ENCODE assay signal across 8 mouse cellular contexts in genomic region chr3:121171243-121171871, GRCm38 (mm10). TPM values are rescaled to one million over a fixed set of nuclear protein-coding genes. Genes with fewer than 3 reads are reported as not detected.
DNase-seq lines count a peak whose midpoint lies in the region; ATAC-seq and TF ChIP-seq lines count a peak whose summit lies in the region.

Gene Rwdd3, minus strand, starts transcription at chr3:121171695.

- peak within 1 kb of the TSS; percentile 85 for H3K9ac ChIP-seq in heart, embryonic 13.5 days
- H3K9ac ChIP-seq in liver, embryonic 12.5 days = peak within 1 kb of the TSS; percentile 81
- peak within 1 kb of the TSS; percentile 73 for H3K9ac ChIP-seq in stomach, embryonic 15.5 days

- peak; percentile 95 for TF ChIP-seq CTCF in C2C12 (IDR thresholded peaks at IDR 0.05; ENCODE audit: control insufficient read depth, insufficient read depth, insufficient read length)
- peak; percentile 70 for TF ChIP-seq CTCF in brain, embryonic 14.5 days (IDR thresholded peaks at IDR 0.05; ENCODE audit: borderline replicate concordance, extremely low read depth, insufficient read depth, insufficient read length)

- under 1% methylated on average over 40 of the region's 40 CpGs for WGBS in heart, embryonic 13.5 days
- WGBS in liver, embryonic 12.5 days (ENCODE audit: insufficient replicate concordance) = under 1% methylated on average over 40 of the region's 40 CpGs
- under 1% methylated on average over 40 of the region's 40 CpGs for WGBS in stomach, embryonic 15.5 days

- DNase-seq in brain, embryonic 14.5 days (ENCODE audit: low read depth) = peak; percentile 94
- DNase-seq in kidney, postnatal 10 days = peak; percentile 94
- peak; percentile 90 to 93 for DNase-seq in natural killer cell, adult 2 months (ENCODE audit: low spot score in 2 of 2)

- H3K4me1 ChIP-seq in erythroblast, embryonic 14.5 days (ENCODE audit: control insufficient read depth) = peaks cover 44% of the 10 kb centered on the region
- peaks cover 14% of the 10 kb centered on the region for H3K4me1 ChIP-seq in heart, embryonic 13.5 days
- H3K4me1 ChIP-seq in liver, embryonic 12.5 days = peaks cover 47% of the 10 kb centered on the region
- peaks cover 5% of the 10 kb centered on the region; the same call in 1 of the 2 replicates for H3K4me1 ChIP-seq in stomach, embryonic 15.5 days

- no peaks in the 10 kb centered on the region for H3K27me3 ChIP-seq in C2C12 (ENCODE audit: control insufficient read depth, insufficient read depth, insufficient read length)
- no peaks in the 10 kb centered on the region for H3K27me3 ChIP-seq in erythroblast, embryonic 14.5 days (ENCODE audit: control insufficient read depth)
- no peaks in the 10 kb centered on the region for H3K27me3 ChIP-seq in heart, embryonic 13.5 days (replicated peaks)
- H3K27me3 ChIP-seq in liver, embryonic 12.5 days (replicated peaks) = no peaks in the 10 kb centered on the region
- H3K27me3 ChIP-seq in stomach, embryonic 15.5 days (replicated peaks) = no peaks in the 10 kb centered on the region

- peak within 1 kb of the TSS; percentile 88 for H3K4me2 ChIP-seq in heart, embryonic 13.5 days
- peak within 1 kb of the TSS; percentile 91 for H3K4me2 ChIP-seq in liver, embryonic 12.5 days
- H3K4me2 ChIP-seq in stomach, embryonic 15.5 days = peak within 1 kb of the TSS; percentile 80

- H3ac ChIP-seq in C2C12 (ENCODE audit: control insufficient read depth, insufficient read length, low read depth) = peak within 1 kb of the TSS; percentile 65

- ATAC-seq in heart, embryonic 13.5 days (ENCODE audit: extremely low read depth, insufficient number of reproducible peaks, low FRiP score, low TSS enrichment) = peak; percentile 79
- ATAC-seq in liver, embryonic 12.5 days = peak; percentile 93
- ATAC-seq in stomach, embryonic 15.5 days (ENCODE audit: insufficient read depth, low FRiP score, low read depth) = peak; percentile 97

- peak; percentile 12; the same call in 1 of the 2 replicates for TF ChIP-seq POLR2A in brain, embryonic 14.5 days (IDR thresholded peaks at IDR 0.05; ENCODE audit: borderline replicate concordance, extremely low read depth, insufficient read depth, insufficient read length, poor library complexity, severe bottlenecking)

- H3K79me2 ChIP-seq in C2C12 (ENCODE audit: control insufficient read depth, insufficient read depth) = no peaks in the 10 kb centered on the region

- H3K4me3 ChIP-seq in C2C12 (ENCODE audit: insufficient read depth, poor library complexity, severe bottlenecking) = peak within 1 kb of the TSS; percentile 44
- H3K4me3 ChIP-seq in erythroblast, embryonic 14.5 days (replicated peaks) = peak within 1 kb of the TSS; percentile 80
- H3K4me3 ChIP-seq in heart, embryonic 13.5 days = peak within 1 kb of the TSS; percentile 80
- H3K4me3 ChIP-seq in liver, embryonic 12.5 days = peak within 1 kb of the TSS; percentile 68
- H3K4me3 ChIP-seq in stomach, embryonic 15.5 days (replicated peaks) = peak within 1 kb of the TSS; percentile 75

- H3K27ac ChIP-seq in heart, embryonic 13.5 days (replicated peaks) = peak within 1 kb of the TSS; percentile 72
- H3K27ac ChIP-seq in liver, embryonic 12.5 days = peak within 1 kb of the TSS; percentile 79
- H3K27ac ChIP-seq in stomach, embryonic 15.5 days = peak within 1 kb of the TSS; percentile 83

- no peaks in the 10 kb centered on the region for H3K79me3 ChIP-seq in C2C12 (ENCODE audit: low read depth)

- H3K36me3 ChIP-seq in C2C12 (ENCODE audit: control insufficient read depth, insufficient read depth) = no peaks in the 10 kb centered on the region
- peaks cover 4% of the 10 kb centered on the region; the same call in 1 of the 2 replicates for H3K36me3 ChIP-seq in erythroblast, embryonic 14.5 days (ENCODE audit: control insufficient read depth)
- H3K36me3 ChIP-seq in heart, embryonic 13.5 days = peaks cover 4% of the 10 kb centered on the region; the same call in 1 of the 2 replicates
- peaks cover 6% of the 10 kb centered on the region; the same call in 1 of the 2 replicates for H3K36me3 ChIP-seq in liver, embryonic 12.5 days
- H3K36me3 ChIP-seq in stomach, embryonic 15.5 days = no peaks in the 10 kb centered on the region

- peaks cover 5% of the 10 kb centered on the region for H3K9me3 ChIP-seq in erythroblast, embryonic 14.5 days (ENCODE audit: control insufficient read depth, low read length)
- H3K9me3 ChIP-seq in heart, embryonic 13.5 days = peaks cover 5% of the 10 kb centered on the region; the same call in 1 of the 2 replicates
- H3K9me3 ChIP-seq in liver, embryonic 12.5 days (replicated peaks) = 0 out of 2 replicates have a peak, but pooled peaks cover 4% of the 10 kb centered on the region
- H3K9me3 ChIP-seq in stomach, embryonic 15.5 days = no peaks in the 10 kb centered on the region

TF ChIP-seq in C2C12, 6 proteins besides CTCF, POLR2A, EP300 and RAD21:
- peak; percentile 12 for TF ChIP-seq MAX (IDR thresholded peaks at IDR 0.05)
- no peak for TF ChIP-seq MYOD1 (IDR thresholded peaks at IDR 0.05; ENCODE audit: control insufficient read depth, insufficient read length, low read depth)

RNA-seq across cellular contexts. Expression of gene Rwdd3, which starts in this region (rescaled TPM):
- 1.2 TPM for polyA plus RNA-seq in C2C12 (2012; fragmentation: generic; extraction: Trizol)
- 7.2 and 8.6 TPM in 2 replicates for polyA plus RNA-seq in brain, embryonic 14.5 days (2012; rRNA removed)
- polyA plus RNA-seq in erythroblast, embryonic 14.5 days (2012) = 0.04 TPM in 1 of 2 replicates, not detected in the other
- 3.5 and 3.6 TPM in 2 replicates for polyA plus RNA-seq in heart, embryonic 13.5 days (2015; fragmentation: Nextera tagmentation; extraction: Ambion mirVana)
- 1.8 and 2.4 TPM in 2 replicates for polyA plus RNA-seq in liver, embryonic 12.5 days (2016; fragmentation: Nextera tagmentation; extraction: Ambion mirVana)
- polyA plus RNA-seq in stomach, embryonic 15.5 days (2015; fragmentation: Nextera tagmentation; extraction: Ambion mirVana) = 5.1 and 7.2 TPM in 2 replicates

Comparison
In these comparisons a context has a peak if more than half of its experiments do, and no peak if none do; other contexts are left out.
1. Peak in every context shown above with its lines: DNase-seq, ATAC-seq, H3K4me3 ChIP-seq and H3K27ac ChIP-seq.